Mouse (Mus musculus): ENCODE measurements at regions not wholly inside any gene's neighbourhood (a gene's known extent, or its start where the extent isn't known, plus 50 kb on each side); places are given as distances from the start of the nearest gene placed in this dataset.

GRCm38 (mm10) chr19:28137581-28137980, 126.6 kb upstream of the Rfx3 start:
- intact Hi-C loops (cut with DNase I): no loop called here
- no peak for DNase-seq (ENCODE audit: low spot score in 2 of 2)

- intact Hi-C loops (cut with DNase I): no loop called here
- no peak for DNase-seq (ENCODE audit: low spot score in 2 of 2)
Measured at GRCm38 (mm10) chr19:28134806-28135205, 123.8 kb upstream of the Rfx3 start.

GRCm38 (mm10) chr19:28111263-28112180, 100.6 kb upstream of the Rfx3 start:
- DNase-seq (ENCODE audit: low spot score in 2 of 2): no peak
- intact Hi-C loops (cut with DNase I): no loop called here

- DNase-seq (ENCODE audit: low spot score in 2 of 2): no peak
- intact Hi-C loops (cut with DNase I): no loop called here
Measured at GRCm38 (mm10) chr19:28095620-28096019, 84.7 kb upstream of the Rfx3 start.

- peak; percentile 35 to 44 for DNase-seq (ENCODE audit: low spot score in 2 of 2)
- intact Hi-C loops (cut with DNase I): no loop called here
Measured at GRCm38 (mm10) chr19:28092252-28092651, 81.3 kb upstream of the Rfx3 start.

GRCm38 (mm10) chr19:28087607-28088546, 76.9 kb upstream of the Rfx3 start:
- DNase-seq (ENCODE audit: low spot score in 2 of 2): peak; percentile 18 to 32
- intact Hi-C loops (cut with DNase I): loop anchor here (5.0 kb wide), 1 partner anchor 76 kb away; the partner anchor contains the start of gene Rfx3

- intact Hi-C loops (cut with DNase I): no loop called here
- DNase-seq (ENCODE audit: low spot score in 2 of 2): no peak
Measured at GRCm38 (mm10) chr19:28070386-28070785, 59.4 kb upstream of the Rfx3 start.
